Mouse (Mus musculus) heart, adult 8-10 months (tissue): Measurements from ENCODE around the gene Znrf1. TPM values are rescaled to one million over a fixed set of nuclear protein-coding genes. Genes with fewer than 3 reads are reported as not detected.
A peak's percentile ranks its signal among the peaks of the same experiment; 100 is the strongest.

ENCODE experiments used
- DNase-seq: peaks from one replicate; pipeline ENCODE4 v3.0.0; 2022; ENCODE audit warnings: low spot score
- total RNA-seq, 4 experiments: library from RNA; stranded (reverse); gene quantifications; 2 replicates each; pipeline ENCODE4 v1.2.4; 2022

Gene Znrf1
- total RNA-seq, 4 experiments from 2014 or later: 52.7 to 71.3 (median 59.2) TPM

DNA sequence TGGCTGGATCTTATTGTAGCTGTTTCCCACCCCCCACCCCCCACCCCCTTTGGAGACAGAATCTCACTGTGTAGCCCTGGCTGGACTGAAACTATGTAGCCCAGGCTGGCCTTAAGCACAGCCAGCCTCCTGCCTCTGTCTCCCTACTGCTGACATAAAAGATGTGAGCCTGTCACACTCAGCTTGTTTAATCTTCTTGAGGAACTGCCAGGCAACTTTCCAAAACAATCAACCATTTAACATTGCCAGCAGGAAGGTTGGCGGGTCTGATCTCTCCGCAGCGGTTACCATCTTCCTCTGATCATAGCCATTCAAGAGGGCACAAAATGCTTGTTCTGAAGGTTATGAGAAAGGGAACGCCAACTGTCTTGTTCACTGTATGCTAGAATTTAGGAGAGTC lies 2.4 kb upstream of the Znrf1 start:
- no peak for DNase-seq

DNA sequence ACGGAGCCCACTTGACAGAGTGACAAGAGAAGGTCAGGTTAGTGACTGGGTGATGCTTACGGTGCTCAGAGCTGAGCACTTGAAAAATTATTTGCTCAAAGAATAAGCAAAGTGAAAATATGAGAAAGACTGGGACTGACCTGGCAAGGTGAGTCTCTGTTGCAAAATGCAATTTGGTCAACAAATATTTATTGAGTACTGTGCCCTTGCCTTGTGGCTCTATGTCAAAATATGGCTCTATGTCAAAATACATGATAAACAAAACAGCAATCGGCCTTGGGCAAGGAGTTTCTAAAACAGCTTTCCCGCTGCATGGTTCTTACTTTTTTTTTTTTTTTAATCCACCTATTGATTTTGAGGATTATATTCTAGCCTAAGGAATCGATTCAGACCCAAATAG lies 406 bp upstream of the Znrf1 start:
- DNase-seq: no peak

DNA sequence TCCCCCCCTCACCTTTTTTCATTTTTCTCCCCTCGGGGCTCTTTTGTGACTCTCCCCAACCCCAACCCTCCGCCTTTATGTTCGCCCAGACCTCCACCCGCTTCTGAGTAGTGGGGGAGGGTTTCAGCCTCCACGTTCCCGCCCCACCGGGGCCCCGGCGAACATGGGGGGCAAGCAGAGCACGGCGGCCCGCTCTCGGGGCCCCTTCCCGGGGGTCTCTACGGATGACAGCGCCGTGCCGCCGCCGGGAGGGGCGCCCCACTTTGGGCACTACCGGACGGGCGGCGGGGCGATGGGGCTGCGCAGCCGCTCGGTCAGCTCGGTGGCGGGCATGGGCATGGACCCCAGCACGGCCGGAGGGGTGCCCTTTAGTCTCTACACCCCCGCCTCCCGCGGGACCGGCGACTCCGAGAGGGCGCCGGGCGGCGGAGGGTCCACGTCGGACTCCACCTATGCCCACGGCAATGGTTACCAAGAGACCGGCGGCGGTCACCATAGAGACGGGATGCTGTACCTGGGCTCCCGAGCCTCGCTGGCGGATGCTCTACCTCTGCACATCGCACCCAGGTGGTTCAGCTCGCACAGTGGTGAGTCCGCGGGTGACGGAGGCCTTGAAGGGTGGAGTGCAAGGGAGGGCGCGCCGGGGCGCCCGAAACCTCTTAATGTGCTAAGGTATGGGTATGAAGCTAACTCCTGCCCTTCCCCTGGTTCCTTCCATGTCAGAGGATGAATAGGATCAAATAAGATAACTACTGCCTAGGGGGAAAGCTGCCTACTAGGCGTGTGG lies 1.3 kb downstream of the Znrf1 start:
- DNase-seq: no peak

DNA sequence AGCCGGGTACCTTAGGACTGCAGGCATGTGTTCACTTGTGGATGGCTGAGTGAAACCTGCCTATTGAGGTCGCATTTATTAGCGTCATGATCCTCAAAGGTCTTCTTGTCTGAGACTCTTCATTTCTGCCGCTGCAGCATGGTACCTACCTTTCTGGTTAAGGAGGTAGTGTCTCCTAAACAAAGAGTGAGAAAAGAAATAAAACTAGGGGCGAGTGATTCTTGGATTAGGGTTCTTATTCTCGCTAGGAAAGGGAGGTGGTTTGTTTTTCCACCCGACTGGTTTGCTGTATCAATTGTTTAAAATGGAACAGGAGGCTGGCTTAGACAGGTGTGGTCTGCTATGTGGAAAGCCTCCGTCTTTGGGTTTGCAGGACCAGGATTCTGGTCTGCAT lies 1.9 kb downstream of the Znrf1 start:
- DNase-seq: no peak

DNA sequence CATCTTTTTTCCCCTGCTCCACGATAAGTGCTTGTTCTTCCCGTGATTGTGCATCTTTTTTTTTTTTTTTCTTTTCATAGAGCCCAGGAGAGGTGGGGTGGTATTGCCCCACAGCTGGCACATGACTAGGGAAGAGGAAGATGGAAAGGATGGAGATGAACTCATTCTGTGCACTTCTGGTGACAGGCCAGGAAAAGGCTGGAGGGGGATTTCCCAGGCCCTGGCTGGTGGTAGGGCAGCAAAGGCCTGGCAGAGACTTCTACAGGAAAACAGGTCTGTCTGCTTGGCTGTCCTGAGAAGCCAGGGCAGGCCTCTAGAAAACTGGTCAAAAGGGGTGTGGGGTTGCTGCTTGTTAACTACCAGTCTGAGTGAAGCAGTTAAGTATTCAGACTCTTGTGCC lies 2.3 kb downstream of the Znrf1 start:
- DNase-seq: peak; percentile 48

DNA sequence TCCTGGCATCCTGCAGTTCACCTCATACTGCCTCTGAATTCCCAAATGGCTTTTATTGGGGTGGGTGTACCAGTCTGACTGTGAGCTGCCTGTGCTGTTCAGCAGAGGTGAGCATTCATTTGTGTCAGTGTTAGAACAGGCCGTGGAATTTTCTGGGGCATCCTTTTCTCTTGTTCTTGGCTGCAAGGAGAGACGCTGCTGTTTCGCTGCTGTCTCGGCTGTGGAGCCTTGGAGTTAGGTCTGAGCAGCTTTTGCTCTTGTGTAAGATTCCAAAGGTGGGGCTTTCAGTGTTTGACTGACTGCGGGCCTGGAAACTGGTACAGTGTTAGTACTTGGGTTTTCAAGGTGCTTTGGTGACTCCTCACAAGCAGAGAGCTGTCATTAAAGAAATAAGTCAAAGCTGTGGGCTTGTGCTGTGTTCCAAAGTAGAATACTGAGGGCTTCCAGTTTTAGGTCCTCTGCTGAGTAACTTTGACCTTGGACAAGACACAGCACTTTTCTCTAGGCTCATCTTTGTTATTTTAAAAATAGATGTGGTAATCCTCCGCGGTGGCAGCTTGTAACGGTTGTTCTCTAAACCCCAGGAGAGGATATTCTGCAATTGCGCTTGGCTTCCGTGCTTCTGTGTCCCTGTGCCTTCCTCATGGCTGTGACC lies 3.7 kb downstream of the Znrf1 start:
- DNase-seq: peak; percentile 50

DNA sequence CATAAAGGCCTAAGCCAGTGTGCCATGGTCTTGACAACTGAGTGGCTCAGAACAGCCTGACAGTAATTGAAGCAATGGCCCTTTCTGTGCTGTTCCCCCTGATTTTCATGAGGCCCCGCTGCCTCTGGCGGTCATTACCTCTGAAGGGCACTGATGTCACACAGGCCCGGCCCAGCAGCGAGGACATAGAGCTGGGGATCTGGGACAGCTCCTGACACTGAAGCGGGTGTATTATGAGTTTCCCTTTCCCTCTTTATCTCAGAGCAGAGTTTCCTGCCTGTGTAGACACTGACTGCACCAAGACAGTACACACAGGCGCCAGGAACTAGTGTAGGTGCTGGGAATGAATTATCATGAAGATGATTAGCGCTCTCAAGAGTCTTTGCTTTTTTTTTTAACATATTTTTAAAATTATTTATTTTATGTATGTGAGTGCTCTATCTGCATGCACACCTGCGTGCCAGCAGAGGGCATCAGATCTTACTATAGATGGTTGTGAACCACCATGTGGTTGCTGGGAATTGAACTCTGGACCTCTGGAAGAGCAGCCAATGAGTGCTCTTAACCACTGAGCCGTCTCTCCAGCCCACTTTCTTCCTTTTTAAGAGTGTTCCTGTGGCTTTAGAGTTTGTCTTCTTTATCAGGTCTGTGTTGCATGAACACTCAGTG lies 7.9 kb downstream of the Znrf1 start:
- peak; percentile 31 for DNase-seq

DNA sequence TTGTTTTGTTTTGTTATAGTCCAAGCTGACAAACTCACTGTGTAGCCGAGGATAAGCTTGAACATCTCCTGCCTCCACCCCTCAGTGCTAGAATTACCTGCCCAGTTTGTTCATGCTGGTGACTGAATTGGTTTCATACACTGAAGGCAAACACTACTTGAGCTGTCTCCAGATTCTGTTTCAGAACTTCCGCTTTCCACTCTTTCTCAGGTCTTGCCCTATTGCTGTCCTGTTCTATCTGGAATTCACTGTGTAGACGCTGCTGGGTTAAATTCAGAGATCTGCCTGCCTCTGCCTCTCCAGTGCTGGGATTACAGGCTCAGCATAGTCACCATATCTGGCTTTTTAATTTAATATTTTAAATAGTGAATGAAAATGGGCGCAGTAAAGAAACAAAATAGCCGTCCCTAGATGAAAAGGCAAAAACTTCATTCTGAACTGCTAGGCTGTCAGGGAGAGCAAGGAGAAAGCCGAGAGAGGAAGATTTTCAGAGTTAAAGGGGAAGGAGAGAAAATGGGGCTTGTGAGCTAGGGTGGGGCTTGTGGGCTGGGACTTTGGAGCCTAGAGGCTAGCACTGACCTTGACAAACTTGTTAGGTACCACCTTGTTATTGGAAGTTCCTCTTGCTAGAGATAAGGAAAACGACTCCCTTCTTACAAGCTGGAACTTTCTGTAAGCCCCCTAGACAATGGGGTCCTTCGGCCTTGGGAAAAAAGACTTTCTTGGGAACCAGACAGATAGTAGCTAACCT lies 9.7 kb downstream of the Znrf1 start:
- no peak for DNase-seq

DNA sequence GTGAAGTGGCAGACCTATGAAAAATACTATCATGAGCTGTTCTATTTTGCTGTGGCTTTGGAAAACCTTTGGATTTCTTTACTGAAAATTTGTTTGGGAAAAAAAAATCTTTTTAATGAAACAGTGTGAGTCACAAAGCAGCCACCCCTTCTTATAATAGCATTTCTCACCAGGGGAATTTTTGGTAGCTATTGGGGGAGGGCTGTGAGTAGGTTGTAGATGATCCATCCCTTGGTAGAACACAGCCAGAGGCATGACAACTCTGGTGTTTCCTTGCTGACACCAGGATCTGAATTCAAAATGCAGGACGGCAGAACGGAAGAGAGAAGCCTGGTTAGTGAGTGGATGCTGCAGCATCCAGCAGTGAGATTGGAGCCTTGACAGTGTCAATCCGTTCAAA lies 11.2 kb downstream of the Znrf1 start:
- no peak for DNase-seq

DNA sequence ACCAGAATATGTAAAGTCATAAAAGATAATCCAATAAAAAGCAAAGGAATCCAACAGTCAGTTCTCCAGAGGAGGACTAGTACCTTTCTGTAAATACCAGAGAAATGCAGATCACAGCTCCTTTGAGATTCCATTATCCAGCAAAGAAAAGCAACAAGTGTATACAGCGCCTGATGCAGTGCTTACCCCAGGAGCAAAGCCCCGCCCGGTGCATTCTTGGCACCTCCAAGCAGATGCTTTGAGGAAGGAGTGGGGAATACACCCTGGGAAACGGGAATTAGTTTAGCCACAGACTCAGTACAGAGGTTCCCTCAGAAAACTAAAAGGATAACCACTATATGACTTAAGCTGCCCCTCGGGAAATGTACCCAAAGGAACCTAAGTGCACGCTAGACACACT lies 12.3 kb downstream of the Znrf1 start:
- no peak for DNase-seq

DNA sequence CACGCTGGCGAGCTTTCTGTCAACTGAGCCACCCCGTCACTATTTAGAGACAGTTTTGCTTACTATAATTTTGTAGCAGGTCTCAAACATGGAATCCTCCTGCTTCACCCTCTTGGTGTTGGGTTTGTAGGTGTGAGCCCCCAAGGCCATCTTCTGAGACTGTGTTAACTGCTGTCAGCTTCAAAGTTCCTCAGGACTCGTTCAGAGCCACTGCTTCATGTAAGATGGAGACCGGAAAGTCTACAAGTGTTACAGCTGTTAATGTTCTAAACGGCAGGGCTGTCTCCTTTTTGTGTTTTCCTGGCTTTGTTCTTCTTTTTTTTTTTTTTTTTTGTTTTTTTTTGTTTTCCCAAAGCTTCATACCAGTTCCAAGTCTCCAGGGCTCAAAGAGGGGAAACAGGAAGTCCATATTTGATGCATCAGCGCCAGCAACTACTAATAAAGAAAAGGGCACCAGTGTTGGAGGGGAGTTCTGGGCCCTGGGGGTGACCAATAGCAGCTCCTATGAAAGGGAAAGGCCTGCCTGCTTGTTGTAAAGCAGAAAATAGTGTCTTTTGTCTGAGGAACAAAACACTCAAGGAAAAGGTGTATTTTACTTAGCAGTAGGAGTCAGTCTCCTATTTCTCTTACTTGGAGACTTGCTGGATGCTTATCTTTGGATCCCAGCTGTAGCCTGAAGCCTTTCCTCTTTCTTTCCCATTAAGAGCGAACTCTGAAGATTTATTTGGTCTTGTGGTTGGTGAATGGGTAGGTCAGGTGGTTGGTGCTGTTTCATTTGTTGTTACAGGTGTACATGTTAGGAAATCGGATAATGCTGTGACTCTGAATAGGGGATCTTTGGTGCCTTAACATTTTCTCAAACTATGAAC lies 14.3 kb downstream of the Znrf1 start:
- peak; percentile 62 for DNase-seq

DNA sequence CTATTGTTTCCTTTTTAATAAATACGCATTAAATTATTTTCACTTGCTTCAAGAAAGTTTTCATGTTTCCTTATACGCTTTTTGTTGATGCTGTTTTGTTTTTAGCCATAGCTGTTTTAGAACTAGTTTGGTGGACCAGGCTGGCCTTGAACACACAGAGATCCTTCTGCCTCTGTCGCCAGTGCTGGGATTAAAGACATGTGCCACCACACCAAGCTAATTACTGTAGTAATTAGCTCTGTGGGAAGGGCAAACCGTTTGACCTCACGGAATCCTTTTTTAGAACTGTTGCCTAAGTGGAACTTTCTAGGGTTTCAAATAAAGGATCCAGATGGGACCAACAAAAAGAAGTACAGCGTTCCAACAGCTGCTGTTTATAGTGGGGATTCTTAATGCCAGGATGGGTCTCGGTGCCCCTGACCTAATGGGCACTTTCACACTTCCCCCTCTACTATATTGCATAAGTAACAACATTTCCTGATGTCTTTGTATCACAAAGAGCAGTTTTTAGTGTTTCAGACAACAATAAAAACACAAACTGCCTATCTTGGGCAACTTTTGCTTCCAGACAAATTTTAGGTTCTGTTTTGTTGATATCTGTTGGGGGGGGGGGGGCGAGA lies 15.7 kb downstream of the Znrf1 start:
- DNase-seq: no peak

DNA sequence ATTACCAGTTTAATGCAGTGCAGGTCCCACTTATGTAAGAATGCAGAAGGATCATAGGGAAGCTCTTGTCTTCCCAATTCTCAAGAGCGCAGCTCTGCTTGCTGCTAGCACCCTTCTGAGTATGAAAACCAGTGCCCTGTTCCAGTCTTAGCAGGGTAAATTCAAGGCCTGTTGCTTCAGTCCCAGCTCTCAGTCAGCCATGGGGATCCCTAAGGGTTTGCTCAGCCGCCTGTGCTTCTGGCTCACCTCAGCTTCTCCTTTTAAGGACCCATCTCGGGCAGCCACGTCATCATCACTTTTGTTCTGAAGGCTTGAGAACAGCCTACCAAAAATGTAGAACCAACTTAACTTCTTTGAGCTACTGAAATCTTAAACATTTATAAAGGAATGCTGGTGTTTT lies 25.9 kb downstream of the Znrf1 start:
- peak; percentile 34 for DNase-seq

DNA sequence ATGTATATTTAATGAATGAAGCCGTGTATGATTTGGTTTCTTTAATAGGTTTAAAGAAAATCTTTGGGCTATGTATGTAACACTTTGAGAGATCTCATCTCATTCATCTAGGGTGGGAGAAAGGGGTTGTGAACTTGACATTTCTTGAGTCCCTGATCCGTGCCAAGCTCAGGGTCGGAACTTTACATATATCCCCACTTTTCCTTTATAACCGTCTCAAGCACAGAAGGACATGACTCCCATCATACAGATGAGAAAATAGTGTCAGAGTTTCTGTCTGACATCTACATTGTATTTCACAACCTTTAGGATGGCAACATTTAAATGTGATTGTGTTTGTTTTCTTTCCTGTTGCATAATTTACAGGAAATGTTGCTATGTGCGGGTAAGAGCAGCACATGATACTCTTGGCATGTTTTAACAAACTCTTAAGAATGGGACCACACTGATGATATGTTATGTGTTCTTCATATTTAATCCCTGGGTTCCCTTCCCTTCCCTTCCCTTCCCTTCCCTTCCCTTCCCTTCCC lies 26.4 kb downstream of the Znrf1 start:
- no peak for DNase-seq

DNA sequence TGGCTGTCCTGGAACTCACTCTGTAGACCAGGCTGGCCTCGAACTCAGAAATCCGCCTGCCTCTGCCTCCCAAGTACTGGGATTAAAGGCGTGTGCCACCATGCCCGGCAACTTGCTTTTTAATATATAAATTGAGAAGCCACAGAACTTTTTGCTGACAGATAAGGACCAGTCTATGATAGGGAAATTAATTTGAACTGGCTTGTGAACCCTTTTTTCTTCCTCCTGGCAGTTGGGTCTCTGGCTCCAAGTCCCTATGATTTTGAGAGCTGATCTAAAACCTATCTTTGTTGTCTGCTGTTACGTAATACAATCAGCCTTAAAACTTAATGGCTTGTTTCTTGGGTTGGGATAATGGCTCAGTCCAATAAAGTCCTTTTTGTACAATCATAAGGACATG lies 27.2 kb downstream of the Znrf1 start:
- DNase-seq: no peak

DNA sequence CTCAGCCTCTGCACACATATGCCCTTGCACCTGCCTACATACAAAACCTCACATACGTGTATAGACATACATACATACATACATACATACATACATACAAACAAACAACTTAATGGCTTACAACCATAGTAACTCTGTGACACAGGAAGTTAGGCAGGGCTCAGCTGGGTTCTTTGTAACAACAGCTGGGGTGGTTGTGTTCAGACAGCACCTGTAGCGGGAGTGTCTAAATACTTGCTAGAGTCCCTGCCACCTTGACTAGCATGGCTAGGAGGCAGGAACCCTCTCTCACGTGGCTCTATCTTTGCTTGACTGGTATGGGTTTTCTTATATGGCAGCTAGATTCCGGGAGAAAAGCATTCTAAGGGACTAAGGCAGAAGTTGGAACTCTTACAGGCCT lies 27.8 kb downstream of the Znrf1 start:
- DNase-seq: no peak

DNA sequence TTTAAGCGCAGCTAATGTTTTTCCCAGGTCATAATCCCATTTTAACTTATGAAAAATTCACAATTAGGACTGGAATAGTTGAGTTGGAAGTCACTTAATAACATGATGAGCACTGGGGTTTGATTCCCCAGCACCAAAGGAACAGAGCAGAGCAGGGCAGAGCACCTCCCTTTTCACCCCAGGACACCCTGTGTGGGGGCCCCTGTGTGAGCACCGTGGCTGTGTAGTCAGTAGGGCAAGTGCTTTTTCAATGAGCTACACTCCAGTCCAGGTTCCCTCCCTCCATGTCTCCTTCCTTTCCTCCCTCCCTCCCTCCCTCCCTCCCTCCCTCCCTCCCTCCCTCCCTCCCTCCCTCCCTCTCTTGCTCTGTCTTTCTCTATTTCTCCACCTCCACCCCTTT lies 28.2 kb downstream of the Znrf1 start:
- DNase-seq: no peak

DNA sequence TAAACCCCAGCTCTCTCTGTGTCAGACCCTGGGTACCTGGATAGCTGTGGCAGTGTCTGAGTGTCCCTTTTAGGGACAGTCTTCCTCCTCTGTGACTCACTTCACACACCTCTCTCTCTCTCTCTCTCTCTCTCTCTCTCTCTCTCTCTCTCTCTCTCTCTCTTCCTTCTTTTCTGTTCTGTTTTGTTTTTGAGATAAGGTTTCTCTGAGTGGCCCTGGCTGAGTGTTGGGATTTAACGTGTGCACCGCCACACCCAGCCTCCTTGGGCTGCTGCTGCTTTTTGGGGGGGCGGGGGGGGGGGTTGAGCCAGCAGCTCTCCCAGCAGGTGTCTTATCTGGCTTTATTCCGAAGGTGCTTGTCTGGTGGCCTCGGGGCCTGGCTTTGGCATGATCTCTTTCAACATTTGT lies 29.9 kb downstream of the Znrf1 start:
- no peak for DNase-seq

DNA sequence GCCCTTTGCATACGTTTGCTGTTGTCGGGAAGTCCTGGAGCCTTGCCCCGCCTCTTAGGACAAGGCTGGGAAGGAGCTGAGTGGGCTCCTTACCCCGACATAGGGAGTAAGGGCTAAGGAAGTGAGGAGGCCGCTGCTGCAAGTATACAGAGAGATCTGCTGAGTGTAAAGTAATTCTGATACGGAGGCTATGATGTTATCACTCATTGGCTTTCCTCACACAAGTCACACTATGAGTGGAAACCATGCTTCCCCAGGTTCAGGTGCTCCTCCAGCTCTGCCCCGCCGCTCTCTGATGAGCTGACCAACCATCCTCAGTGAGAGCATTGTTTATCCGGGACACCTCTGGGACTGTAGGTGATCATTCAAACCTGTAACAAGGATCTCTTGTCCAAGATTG lies 30.4 kb downstream of the Znrf1 start:
- DNase-seq: no peak

DNA sequence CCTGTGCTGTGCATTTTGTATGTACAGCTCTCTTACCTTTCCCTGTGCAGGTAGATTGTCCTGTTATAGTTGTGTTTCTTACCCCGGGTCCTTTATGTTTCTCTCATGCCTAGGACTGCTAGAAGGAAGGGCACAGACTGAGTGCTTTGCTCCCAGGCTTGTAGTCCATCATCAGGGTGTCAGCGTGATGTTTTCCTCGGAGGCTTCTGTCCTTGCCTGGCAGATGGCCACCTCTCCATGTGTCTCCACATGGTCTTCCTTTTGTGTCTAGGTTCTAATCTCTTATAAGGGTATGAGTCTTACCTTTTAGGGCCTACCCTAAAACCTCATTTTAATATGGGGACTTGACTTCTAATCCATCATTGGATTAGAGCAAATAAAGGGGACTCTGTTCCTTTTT lies 31.7 kb downstream of the Znrf1 start:
- DNase-seq: no peak

DNA sequence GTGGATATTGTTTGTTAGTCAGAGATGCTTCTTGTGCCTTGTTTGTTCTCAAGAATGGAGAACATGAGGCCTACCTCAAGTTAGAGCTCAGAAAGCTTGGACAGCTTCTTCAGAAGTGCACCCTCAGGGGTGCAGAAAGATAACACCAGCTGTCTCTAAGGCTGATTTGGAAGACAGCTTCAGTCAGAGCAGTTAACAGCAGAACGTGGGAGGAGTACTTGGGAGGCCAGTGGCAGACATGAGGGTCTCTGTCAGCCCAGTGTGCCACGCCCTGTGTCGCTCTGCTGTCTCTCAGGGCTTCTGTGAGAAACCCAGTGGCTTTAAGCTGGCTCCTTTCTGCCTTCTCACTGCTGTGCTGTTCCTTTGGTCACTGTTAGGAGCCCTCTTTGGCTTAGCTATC lies 32.1 kb downstream of the Znrf1 start:
- DNase-seq: no peak
